Mouse (Mus musculus) embryo, embryonic 10.5 days (tissue): Measurements from ENCODE around the gene Atp13a1.

Experiments
- DNase-seq: peaks from one replicate; pipeline ENCODE4 v3.0.0-alpha.2; 2015; ENCODE audit warnings: low spot score

The Atp13a1 gene

GRCm38 (mm10) chr8:69799946-69800345, 9.0 kb downstream of the Atp13a1 start:
- DNase-seq: no peak

DNA sequence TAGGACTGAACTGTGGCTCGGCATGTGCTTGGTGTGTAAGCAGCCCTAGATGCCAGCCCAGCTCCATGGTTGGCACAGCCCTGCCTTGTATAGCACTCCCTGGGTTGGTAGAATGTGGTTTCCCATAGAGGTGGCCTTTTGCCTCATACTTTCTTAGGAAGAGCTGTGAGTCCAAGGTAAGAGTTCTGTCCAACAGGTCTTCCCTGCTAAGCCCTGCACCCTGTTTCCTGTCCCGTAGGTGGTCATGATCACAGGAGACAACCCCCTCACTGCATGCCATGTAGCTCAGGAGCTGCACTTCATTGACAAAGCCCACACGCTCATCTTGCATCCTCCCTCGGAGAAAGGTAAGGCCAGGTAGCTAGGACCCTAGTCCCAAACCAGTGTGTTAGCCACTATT, 10.8 kb downstream of the Atp13a1 start:
- no peak for DNase-seq

DNA sequence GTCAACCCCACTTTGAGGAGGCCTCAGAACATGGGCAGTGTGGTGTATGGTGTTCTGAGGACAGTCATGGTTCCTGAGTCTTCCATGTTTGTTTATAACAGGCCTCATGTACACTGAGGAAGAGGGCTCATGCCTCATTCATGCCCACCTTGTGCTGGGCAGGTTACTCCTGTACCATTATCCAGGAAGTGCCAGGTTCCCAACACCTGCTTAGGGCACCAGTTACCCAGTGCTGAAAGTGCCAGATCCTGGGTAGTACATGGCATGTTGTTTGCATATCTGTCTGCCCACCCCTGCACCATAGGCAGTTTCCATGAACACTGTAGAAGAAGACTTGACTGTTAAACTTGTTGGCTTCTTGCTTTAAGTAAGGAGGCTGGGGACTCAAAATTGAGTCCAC, 11.3 kb downstream of the Atp13a1 start:
- no peak for DNase-seq

DNA sequence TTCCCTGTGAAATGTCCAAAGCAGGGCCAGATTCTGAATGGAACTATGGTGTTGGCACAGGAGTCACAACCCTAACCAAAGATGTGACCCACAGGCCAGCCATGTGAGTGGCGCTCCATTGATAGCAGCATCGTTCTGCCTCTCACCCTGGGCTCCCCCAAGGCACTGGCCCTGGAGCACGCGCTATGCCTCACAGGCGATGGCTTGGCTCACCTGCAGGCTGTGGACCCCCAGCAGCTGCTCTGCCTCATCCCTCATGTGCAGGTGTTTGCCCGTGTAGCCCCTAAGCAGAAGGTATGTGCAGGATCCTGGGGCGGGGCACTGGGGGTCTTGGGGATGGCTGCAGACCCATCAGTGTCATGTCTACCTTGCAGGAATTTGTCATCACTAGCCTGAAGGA, 12.4 kb downstream of the Atp13a1 start:
- no peak for DNase-seq

DNA sequence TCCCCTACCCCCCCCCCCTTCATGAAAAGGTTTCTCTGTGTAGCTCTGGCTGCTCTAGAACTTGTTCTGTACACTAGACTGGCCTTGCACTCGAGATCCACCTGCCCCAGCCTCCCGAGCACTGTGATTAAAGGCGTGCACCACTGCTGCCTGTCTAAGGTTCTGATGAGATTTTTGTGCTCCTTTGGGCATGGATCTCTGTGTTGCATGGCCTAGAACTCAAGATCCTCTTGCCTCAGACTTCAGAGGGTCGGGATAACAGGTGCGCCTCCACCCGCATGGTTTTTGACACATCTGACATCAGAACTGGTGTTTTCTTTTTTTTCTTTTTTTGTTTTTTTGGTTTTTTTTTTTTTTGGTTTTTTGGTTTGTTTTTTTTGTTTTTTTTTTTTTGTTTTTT, 13.6 kb downstream of the Atp13a1 start:
- no peak for DNase-seq

DNA sequence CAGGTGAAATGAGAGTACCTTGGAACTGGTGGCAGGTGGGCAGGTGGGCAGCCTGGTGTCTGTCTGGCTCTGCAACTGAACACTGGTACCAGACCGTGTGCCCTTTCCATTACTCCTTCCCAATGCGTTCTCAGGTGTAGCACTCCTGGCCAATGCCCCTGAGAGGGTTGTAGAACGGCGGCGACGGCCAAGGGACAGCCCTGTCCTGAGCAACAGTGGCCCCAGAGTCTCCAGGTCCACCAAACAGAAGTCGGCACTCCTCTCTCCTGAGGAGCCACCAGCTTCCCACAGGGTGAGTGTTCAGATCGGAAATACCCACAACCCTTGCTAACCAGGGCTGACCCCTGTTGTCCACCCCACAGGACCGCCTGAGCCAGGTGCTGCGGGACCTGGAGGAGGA, 14.1 kb downstream of the Atp13a1 start:
- no peak for DNase-seq

GRCm38 (mm10) chr8:69805491-69805890, 14.5 kb downstream of the Atp13a1 start:
- no peak for DNase-seq

GRCm38 (mm10) chr8:69807236-69807635, 16.3 kb downstream of the Atp13a1 start:
- DNase-seq: no peak

DNA sequence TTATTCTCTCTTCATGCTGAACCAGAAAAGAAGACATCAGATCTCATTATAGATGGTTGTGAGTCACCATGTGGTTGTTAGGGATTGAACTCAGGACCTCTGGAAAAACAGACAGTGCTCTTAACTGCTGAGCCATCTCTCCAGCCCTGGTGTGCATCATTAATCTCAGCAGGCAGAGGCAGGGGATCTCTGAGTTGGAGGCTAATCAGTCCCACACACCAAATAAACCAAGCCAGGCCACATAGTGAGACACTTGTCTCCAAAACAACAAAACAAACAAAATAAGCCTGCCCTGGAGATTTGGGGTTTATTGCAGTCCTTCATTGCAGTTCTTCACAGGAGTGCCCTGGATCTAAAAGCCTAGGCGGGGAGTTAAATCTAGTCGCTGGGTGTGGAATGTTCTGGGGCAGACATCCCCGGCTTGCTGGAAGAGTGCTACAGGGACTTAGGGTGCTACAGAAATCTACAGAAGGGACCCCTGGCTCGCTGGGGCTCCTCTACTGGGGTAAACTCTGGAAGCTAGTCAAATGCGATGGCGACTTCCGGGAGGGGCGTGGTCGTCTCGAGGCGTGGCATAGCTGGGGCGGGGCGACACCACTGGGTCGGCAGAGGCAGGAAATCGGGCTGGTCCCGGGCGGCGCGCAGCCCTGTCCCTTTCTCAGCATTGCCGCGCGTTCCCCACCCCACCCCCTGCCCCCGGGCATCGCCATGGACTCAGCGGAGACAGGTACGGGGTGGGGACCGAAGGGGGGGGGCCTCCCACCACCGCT, 17.3 kb downstream of the Atp13a1 start, which contains the start of gene Gmip:
TSS of gene Gmip (plus strand) at position 586 of the 770 bp plus-strand sequence.
- DNase-seq: peak; percentile 78

DNA sequence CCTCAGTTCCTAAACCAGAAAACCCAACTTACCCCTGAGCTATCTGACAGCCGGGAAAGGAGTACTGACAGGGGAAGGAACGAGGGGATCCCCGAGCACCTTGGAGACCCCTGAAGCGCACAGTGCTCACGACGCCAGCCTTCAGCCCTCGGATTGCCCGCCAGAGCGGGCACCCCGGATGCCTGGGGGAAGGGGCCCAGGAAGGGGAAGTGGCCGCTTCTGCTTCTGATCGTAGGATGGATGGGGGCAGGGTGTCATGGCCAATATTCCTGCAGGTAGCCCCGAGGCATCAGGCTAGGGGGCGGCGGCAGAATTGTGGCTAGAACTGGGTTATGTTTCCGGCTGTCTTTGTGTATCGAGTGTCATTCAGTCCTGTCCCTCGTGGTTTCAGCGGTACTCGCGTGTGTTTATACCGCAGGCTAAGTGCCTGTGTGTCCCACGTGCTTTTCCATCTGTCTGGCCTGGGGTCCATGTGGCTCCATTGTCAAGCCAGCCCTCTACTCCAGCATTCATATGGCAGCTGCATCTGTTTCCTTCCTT, 18.0 kb downstream of the Atp13a1 start:
- DNase-seq: peak; percentile 53

DNA sequence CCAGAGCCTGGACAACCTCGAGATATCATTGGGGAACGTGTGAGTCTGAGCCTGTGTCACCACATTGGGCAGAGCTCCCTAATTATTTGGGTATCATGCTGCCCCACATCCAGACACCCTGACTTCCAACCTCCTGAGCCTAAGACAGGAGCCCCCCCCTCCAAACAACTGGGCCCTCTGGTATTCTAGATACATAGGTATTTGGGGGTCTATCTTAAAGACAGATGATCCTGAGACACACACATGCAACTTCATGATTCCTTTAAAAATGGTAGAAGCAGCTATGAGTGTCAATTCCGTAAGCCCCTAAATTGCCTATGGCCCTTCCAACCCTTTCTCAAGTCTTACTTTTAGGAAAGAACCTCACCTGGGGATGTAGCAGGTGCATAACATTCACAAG, 18.9 kb downstream of the Atp13a1 start:
- no peak for DNase-seq

- DNase-seq: no peak
Measured at GRCm38 (mm10) chr8:69814881-69815280, 23.9 kb downstream of the Atp13a1 start.

DNA sequence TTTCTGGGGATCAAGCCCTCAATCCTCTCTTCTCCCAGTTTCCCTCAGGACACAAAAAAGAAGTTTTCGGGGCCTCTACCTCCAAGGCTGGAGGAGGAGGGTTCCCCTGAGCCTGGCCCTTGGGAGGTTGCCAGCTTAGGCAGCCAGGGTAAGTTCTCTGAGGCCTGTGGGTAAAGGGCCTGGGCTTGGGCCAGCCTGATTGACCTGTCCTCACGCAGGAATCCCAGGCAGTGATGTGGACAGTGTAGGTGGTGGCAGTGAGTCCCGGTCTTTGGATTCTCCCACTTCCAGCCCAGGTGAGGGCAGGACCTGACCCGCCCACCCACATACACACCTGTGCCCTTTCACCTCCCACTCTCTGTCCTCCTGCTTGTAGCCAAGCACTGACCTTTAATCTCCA, 24.4 kb downstream of the Atp13a1 start:
- DNase-seq: no peak

- no peak for DNase-seq
Measured at GRCm38 (mm10) chr8:69820466-69820865, 29.5 kb downstream of the Atp13a1 start.

- peak; percentile 80 for DNase-seq
Measured at GRCm38 (mm10) chr8:69821971-69822385, 31.0 kb downstream of the Atp13a1 start.

DNA sequence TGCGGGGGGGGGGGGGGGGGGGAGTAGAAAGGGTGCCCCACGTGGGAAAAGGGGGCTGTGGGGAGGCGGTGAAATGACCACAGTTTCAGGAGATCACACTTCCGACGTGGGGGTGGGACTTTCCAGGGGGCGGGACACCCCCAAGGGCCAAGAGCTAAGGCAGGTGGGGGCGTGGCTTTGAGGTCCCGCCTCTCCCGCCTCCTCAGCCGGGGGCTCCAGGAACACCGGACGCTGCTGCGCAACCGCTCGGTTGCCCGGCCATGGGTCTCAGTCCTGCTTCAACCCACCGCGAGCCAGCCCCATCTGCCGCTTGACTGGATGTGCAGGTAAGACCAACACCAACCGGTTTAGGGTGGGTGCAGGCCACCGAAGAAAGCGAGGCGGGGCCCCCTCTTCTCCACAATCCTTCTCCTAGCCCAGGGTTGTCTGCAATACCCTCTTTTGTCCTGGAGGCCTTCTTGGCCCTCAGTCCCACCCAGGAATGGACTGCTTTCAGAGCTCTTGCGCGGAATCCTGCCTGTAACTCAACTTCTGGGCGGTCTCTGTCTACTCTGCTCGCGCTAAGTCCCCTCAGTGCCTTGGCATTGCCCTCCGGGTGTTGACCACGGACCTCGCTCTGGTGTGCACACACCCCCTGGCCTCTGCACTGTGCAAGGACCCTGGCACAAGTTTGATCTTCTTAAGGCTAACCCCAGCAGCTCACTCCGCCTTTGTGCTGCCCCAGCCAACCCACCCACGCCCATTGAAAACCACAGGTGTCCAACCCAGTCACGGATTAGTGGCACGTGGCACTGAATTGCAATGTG, 31.6 kb downstream of the Atp13a1 start, which contains the start of gene Lpar2:
TSS of gene Lpar2 (plus strand) at position 44 of the 806 bp plus-strand sequence.
- DNase-seq: peak; percentile 91

GRCm38 (mm10) chr8:69826371-69826770, 35.4 kb downstream of the Atp13a1 start:
- DNase-seq: no peak

GRCm38 (mm10) chr8:69832298-69832853, 41.4 kb downstream of the Atp13a1 start, which contains the start of gene Pbx4:
Pbx4 (plus strand) TSS chr8:69832491.
- peak; percentile 99 for DNase-seq

- DNase-seq: no peak
Measured at GRCm38 (mm10) chr8:69837057-69837682, 46.2 kb downstream of the Atp13a1 start.

- DNase-seq: no peak
Measured at GRCm38 (mm10) chr8:69847167-69848065, 56.5 kb downstream of the Atp13a1 start.

DNA sequence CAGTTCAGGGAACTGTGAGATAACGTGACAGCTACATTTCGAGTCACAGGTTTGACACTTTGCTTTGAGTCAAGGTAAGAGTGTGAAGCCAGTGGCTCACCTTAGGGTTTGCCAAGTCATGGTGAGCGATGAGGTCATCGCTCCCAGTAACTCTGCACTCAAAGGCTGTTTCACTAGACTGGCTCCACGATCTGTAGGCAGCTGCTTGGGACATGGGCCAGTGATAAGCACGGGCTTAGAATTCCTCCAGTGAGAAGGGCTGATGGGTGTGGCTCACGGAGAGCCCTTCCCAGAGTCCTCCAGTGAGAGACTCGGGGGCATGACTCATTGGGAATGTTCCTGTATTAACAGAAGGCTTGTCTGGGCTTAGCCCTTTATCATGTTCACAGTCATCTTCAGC, 58.0 kb downstream of the Atp13a1 start:
- no peak for DNase-seq
